In genomic region chr2:63669700-63670099, GRCm38 (mm10) we compare ENCODE assay signal across 16 mouse cellular contexts.
DNase-seq lines count a peak whose midpoint lies in the region; ATAC-seq and TF ChIP-seq lines count a peak whose summit lies in the region.
"Had no signal": no experiment of that assay in that cellular context is flagged by ENCODE, and none has a peak within 500 bp of the region (broad histone marks: within the 10 kb centered on the region; RNA-seq: fewer than 3 reads in every experiment).

No protein-coding gene starts in this region.

- no peak overlapping the region for H3K4me2 ChIP-seq in hindbrain, embryonic 14.5 days (replicated peaks)
- H3K4me2 ChIP-seq in midbrain, postnatal 0 days (ENCODE audit: low read depth, low read length, poor library complexity, severe bottlenecking): no peak overlapping the region
- H3K4me2 ChIP-seq: heart, embryonic 13.5 days had no signal

- H3K9ac ChIP-seq in hindbrain, embryonic 14.5 days: no peak overlapping the region
- no peak overlapping the region for H3K9ac ChIP-seq in midbrain, postnatal 0 days (replicated peaks; ENCODE audit: low read length, poor library complexity, severe bottlenecking)
- H3K9ac ChIP-seq: heart, embryonic 13.5 days; liver, postnatal 0 days had no signal

- H3K27ac ChIP-seq in hindbrain, embryonic 14.5 days: peak overlapping the region; percentile 32; the same call in 1 of the 2 replicates
- H3K27ac ChIP-seq in midbrain, postnatal 0 days (ENCODE audit: low read depth, low read length): no peak overlapping the region
- H3K27ac ChIP-seq: heart, embryonic 13.5 days had no signal

- no peak for TF ChIP-seq CTCF in midbrain, postnatal 0 days (IDR thresholded peaks at IDR 0.05)

- 11% methylated on average over 3 of the region's 3 CpGs for WGBS in hindbrain, embryonic 14.5 days
- 23% methylated on average over 3 of the region's 3 CpGs for WGBS in midbrain, postnatal 0 days

- H3K36me3 ChIP-seq in hindbrain, embryonic 14.5 days (replicated peaks; ENCODE audit: control insufficient read depth, insufficient read depth): no peaks in the 10 kb centered on the region
- H3K36me3 ChIP-seq in midbrain, postnatal 0 days (ENCODE audit: insufficient read depth, low read length): no peaks in the 10 kb centered on the region
- H3K36me3 ChIP-seq: heart, embryonic 13.5 days had no signal

- H3K4me3 ChIP-seq in hindbrain, embryonic 14.5 days (replicated peaks; ENCODE audit: low read length): no peak overlapping the region
- H3K4me3 ChIP-seq in midbrain, postnatal 0 days (ENCODE audit: low read depth, low read length): no peak overlapping the region
- H3K4me3 ChIP-seq: heart, embryonic 13.5 days had no signal

- peaks cover 4% of the 10 kb centered on the region; the same call in 1 of the 2 replicates for H3K4me1 ChIP-seq in hindbrain, embryonic 14.5 days (replicated peaks; ENCODE audit: control insufficient read depth, insufficient read depth, low read length)
- no peaks in the 10 kb centered on the region for H3K4me1 ChIP-seq in midbrain, postnatal 0 days (ENCODE audit: insufficient read depth, low read length)
- H3K4me1 ChIP-seq: heart, embryonic 13.5 days had no signal

- peak; percentile 33 for DNase-seq in Muller cell, postnatal 12 days (ENCODE audit: inconsistent ontology term)
- peak; percentile 6 for DNase-seq in brain, embryonic 18.5 days (ENCODE audit: low read depth, low spot score)
- DNase-seq in hindbrain, embryonic 14.5 days (ENCODE audit: low spot score): peak; percentile 38
- peak; percentile 29 for DNase-seq in midbrain, postnatal 0 days (ENCODE audit: low spot score)
- no peak for DNase-seq in frontal cortex, postnatal 25 days (ENCODE audit: low spot score in 2 of 2)
- DNase-seq in kidney, postnatal 25 days: no peak
- no peak for DNase-seq in frontal cortex, postnatal 14 days (ENCODE audit: low spot score in 2 of 2)
- DNase-seq: cerebellum, adult 11 months; cerebellum, postnatal 36 days; gastrocnemius, postnatal 14 days; kidney, adult 9 months; liver, postnatal 0 days; lung, postnatal 4 days; spleen, adult 18-20 months had no signal

- peak; percentile 84 for ATAC-seq in hindbrain, embryonic 14.5 days (ENCODE audit: low FRiP score)
- 0 out of 2 replicates have a peak, but pooled peaks have one; percentile 27 for ATAC-seq in midbrain, postnatal 0 days (ENCODE audit: low FRiP score)
- ATAC-seq: activated CD4-positive, CD25-positive, alpha-beta regulatory T cell, adult 4 months; liver, postnatal 0 days had no signal

- H3K27me3 ChIP-seq in hindbrain, embryonic 14.5 days (ENCODE audit: control insufficient read depth, insufficient read depth, low read length): no peaks in the 10 kb centered on the region
- no peaks in the 10 kb centered on the region for H3K27me3 ChIP-seq in midbrain, postnatal 0 days (ENCODE audit: insufficient read depth, low read length)
- H3K27me3 ChIP-seq: heart, embryonic 13.5 days had no signal

- H3K9me3 ChIP-seq in hindbrain, embryonic 14.5 days (ENCODE audit: control insufficient read depth, low read length): no peaks in the 10 kb centered on the region
- no peaks in the 10 kb centered on the region for H3K9me3 ChIP-seq in midbrain, postnatal 0 days (ENCODE audit: low read length)
- H3K9me3 ChIP-seq: heart, embryonic 13.5 days had no signal

Comparison
In these comparisons a context has a peak if more than half of its experiments do, and no peak if none do; other contexts are left out.
1. DNase-seq: peak in Muller cell, postnatal 12 days (single experiment), brain, embryonic 18.5 days (single experiment), hindbrain, embryonic 14.5 days (single experiment) and midbrain, postnatal 0 days (single experiment); none in frontal cortex, postnatal 25 days (0 of 2), kidney, postnatal 25 days (0 of 2) and frontal cortex, postnatal 14 days (0 of 2).